Mouse (Mus musculus): ENCODE measurements around the gene Zfp82. TPM values are rescaled to one million over a fixed set of nuclear protein-coding genes. Genes with fewer than 3 reads are reported as not detected.
A peak's percentile ranks its signal among the peaks of the same experiment; 100 is the strongest.

Gene Zfp82
- polyA plus RNA-seq, 1 experiment from 2014 or later, result 3.9 TPM

DNA sequence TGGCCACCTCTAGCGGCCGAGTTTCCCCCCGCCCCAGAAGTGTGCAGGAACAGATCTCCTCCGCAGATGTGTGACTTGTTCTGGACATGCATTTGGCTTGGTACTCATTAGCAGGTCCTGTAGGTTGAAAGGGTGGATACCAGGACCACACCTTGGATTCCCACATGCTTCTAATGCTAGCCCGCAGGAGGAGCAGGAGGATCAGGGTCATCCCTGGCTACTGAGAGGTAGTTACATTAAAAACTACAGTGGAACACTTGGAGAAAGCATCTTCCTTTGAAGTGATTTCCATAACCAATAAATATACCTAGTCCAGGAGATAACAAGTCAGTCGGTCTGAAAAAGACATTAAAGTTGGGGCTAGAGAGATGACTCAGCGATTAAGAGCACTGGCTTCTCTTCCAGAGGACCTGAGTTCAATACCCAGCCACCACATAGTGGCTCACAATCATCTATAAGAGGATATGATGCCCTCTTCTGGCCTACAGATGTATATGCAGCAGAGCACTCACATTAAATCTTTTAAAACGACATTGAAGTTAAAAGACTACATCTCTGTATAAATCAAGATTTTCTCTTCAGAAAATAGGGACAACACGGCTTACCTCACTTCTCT is 18.4 kb upstream of the Zfp82 start:
- WGBS, result 10% methylated on average over 9 of the region's 9 CpGs
- H3K27me3 ChIP-seq, result no peaks in the 10 kb centered on the region
- H3K9me3 ChIP-seq (replicated peaks), result no peaks in the 10 kb centered on the region
- peak overlapping the region; percentile 69 for H3K4me2 ChIP-seq
- no peak for ATAC-seq (replicated peaks; ENCODE audit: low FRiP score)
- peak overlapping the region; percentile 61 for H3K4me3 ChIP-seq (replicated peaks)
- H3K4me1 ChIP-seq, result peaks cover 33% of the 10 kb centered on the region
- no peak overlapping the region for H3K9ac ChIP-seq
- peaks cover 10% of the 10 kb centered on the region for H3K36me3 ChIP-seq
- H3K27ac ChIP-seq, result peak overlapping the region; percentile 81

DNA sequence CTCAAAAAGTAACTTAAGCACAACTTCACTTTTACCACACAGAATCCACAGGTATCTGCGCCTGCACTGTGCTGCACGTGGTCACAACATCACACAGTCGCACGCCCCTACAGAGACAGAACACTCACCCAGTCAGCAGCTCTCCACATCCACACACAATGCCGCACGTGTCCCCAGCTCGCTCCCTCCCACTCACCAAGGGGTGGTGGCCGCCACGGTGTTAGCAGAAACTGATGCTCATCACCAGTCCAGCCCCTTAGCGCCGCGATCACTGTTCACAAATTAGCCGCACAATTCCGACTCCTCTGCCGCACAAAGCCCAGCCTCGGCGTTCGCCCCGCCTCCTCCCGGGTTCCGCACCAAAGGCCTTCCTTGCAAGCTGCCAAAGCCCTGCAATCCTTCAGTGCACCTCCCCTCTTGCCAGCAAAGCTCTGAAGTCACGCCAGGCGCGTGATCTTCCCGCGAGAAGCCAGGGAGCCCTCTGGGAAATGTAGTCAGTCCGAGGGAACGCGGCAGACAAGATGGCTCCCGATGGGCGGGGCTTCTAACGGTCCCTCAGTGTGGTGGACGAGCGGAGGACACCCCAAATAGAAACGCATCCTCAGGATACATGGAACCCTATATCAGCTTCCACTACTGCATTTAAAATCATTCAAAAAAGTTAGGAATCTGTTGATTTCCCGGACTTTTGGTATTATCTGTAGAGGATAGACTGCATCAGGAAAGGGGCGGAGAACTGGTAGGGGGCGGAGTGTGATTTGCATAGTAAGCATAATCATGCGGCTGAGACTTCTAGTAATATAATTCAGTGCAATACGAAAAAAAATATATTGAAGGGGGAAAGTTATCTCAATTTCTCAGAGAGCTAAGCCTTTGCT is 17.6 kb upstream of the Zfp82 start, which contains the start of the genes Gm26920 and Zfp566:
TSS of gene Gm26920 (minus strand) at position 319 of the 878 bp plus-strand sequence.
TSS of gene Zfp566 (minus strand) at position 436 of the 878 bp plus-strand sequence.
- Histone ChIP-seq H3K27me3 (no peaks in the 10 kb centered on the region), H3K9me3 (replicated peaks) (no peaks in the 10 kb centered on the region), H3K4me2 (peak within 1 kb of the TSS; percentile 69), H3K4me3 (replicated peaks) (peak within 1 kb of the TSS; percentile 61), H3K36me3 (peaks cover 17% of the 10 kb centered on the region), H3K9ac (peak within 1 kb of the TSS; percentile 60), H3K4me1 (peaks cover 33% of the 10 kb centered on the region), H3K27ac (peak within 1 kb of the TSS; percentile 81)
- peak; percentile 91 for ATAC-seq (replicated peaks; ENCODE audit: low FRiP score)
- under 1% methylated on average over 40 of the region's 40 CpGs for WGBS

DNA sequence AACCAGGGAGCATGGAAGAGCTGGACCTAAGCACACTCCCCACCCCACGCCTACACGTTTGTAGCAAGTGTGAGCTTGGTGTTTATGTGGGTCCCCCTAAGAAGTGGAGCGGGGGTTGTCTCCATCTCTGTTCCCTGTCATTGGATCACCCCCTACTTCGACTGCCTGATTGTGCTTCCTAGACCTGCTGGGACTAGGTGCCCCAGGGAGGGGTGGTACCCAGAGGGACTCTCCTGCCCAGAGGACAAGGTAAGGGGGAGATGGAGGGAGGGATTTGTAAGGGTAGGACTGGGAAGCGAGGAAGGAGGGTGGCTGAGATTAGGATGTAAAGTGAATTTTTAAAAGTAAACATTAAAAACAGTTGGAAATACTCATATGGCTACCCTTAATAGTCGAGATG is 16.7 kb upstream of the Zfp82 start:
- peak overlapping the region; percentile 60 for H3K9ac ChIP-seq
- H3K27me3 ChIP-seq, result no peaks in the 10 kb centered on the region
- peaks cover 26% of the 10 kb centered on the region for H3K36me3 ChIP-seq
- H3K4me3 ChIP-seq (replicated peaks), result peak overlapping the region; percentile 61
- 13% methylated on average over 6 of the region's 6 CpGs for WGBS
- H3K27ac ChIP-seq, result peak overlapping the region; percentile 81; the same call in 1 of the 2 replicates
- H3K4me2 ChIP-seq, result peak overlapping the region; percentile 69
- ATAC-seq (replicated peaks; ENCODE audit: low FRiP score), result no peak
- H3K4me1 ChIP-seq, result peaks cover 32% of the 10 kb centered on the region
- H3K9me3 ChIP-seq (replicated peaks), result 0 out of 2 replicates have a peak, but pooled peaks cover 3% of the 10 kb centered on the region

DNA sequence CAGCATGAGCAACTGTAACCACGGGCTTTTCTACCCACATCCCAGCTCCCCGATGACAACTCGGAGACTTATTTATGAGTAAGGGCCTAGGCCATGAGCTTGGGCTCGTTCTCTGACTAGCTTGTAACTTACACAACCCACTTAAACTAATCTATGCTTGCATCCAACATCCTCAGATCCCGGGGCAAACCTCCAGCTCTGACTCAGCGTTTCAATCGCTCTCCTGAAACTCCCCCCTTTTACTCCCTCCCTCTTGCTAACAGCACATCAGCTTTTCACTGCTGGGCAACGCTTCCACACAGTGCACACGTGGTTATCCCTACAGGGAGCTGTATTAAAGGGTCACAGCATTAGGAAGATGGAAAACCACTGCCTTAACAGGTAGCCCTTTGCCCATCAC is 13.8 kb upstream of the Zfp82 start:
- Histone ChIP-seq H3K9me3 (replicated peaks) (0 out of 2 replicates have a peak, but pooled peaks cover 3% of the 10 kb centered on the region), H3K4me2 (no peak overlapping the region)
- ATAC-seq (replicated peaks; ENCODE audit: low FRiP score), result no peak

DNA sequence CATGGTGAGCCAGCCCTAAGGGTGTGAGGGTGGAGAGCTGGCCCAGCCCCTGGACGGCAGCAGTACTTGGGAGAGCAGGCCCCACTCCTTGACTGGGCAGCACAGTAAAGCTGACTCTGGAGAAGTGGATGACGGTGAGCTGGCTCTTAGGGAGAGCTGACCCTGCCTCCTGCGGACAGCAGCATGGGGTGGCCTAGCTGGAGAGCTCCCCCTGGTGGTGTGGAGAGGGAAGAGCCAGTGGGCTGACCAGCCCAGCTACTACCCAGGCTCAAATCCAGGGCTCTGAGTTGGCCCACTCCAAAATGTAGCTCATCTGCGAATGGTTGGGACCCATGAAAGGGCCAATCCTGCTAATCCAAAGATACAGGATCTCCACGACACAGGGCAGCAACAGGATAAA is 8.1 kb downstream of the Zfp82 start:
- Histone ChIP-seq H3K27ac (no peak overlapping the region), H3K9me3 (replicated peaks) (no peaks in the 10 kb centered on the region), H3K9ac (no peak overlapping the region), H3K4me2 (no peak overlapping the region), H3K36me3 (peaks cover 66% of the 10 kb centered on the region), H3K4me3 (replicated peaks) (no peak overlapping the region), H3K4me1 (peaks cover 4% of the 10 kb centered on the region; the same call in 1 of the 2 replicates), H3K27me3 (no peaks in the 10 kb centered on the region)
- WGBS, result 83% methylated on average over 5 of the region's 5 CpGs
- no peak for ATAC-seq (replicated peaks; ENCODE audit: low FRiP score)

More for the DNA sequence above, 13.8 kb upstream of the Zfp82 start:
- 85% methylated on average over 9 of the region's 9 CpGs for WGBS
- Histone ChIP-seq H3K9ac (no peak overlapping the region), H3K36me3 (peaks cover 45% of the 10 kb centered on the region), H3K4me1 (peaks cover 26% of the 10 kb centered on the region), H3K27me3 (no peaks in the 10 kb centered on the region), H3K4me3 (replicated peaks) (no peak overlapping the region), H3K27ac (no peak overlapping the region)

DNA sequence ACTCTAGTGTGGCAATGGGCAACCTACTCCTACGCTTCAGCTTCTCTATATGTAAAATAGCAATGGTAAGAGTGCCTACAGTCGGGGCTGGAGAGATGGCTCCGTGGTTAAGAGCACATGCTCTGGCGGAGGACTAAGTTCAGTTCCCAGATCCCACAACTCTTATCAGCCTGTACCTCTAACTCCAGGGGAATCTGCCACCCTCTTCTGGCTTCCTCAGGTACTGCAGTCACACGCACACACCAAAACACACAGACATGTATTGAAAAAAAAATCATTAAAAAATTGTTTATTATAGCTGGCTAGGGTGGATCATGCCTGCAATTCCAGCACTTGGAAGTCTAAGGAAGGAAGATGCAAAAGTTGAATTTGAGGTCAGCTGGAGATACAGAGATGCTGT is 10.2 kb downstream of the Zfp82 start:
- H3K36me3 ChIP-seq, result peaks cover 66% of the 10 kb centered on the region
- H3K27me3 ChIP-seq, result no peaks in the 10 kb centered on the region
- peaks cover 10% of the 10 kb centered on the region for H3K4me1 ChIP-seq
- no peak overlapping the region for H3K4me3 ChIP-seq (replicated peaks)
- WGBS, result 92% methylated on average over 5 of the region's 5 CpGs
- H3K4me2 ChIP-seq, result no peak overlapping the region
- H3K9ac ChIP-seq, result no peak overlapping the region
- ATAC-seq (replicated peaks; ENCODE audit: low FRiP score), result no peak
- no peak overlapping the region for H3K27ac ChIP-seq
- no peaks in the 10 kb centered on the region for H3K9me3 ChIP-seq (replicated peaks)

DNA sequence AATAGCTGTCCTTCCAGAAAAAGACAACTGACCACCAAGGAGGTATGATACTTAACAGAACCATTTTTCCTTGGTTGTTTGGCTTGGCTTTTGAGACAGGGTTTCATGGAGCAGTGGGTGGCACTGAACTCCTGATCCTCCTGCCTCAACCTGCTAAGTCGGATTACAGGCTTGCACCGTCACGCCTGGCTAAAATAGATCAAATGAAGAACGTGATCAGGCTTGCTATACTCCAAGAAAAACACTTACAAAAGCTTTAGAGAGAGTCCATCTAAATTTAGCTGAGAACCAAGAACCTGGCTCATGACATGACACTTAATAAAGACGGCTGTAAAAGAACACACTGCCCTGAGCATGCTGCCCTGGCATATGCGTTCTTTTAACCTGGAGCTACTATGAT is 12.4 kb downstream of the Zfp82 start:
- H3K27ac ChIP-seq, result no peak overlapping the region
- H3K9ac ChIP-seq, result no peak overlapping the region
- no peak overlapping the region for H3K4me3 ChIP-seq (replicated peaks)
- no peaks in the 10 kb centered on the region for H3K27me3 ChIP-seq
- H3K4me1 ChIP-seq, result peaks cover 10% of the 10 kb centered on the region
- 41% methylated on average over 6 of the region's 6 CpGs for WGBS
- no peak for ATAC-seq (replicated peaks; ENCODE audit: low FRiP score)
- H3K36me3 ChIP-seq, result peaks cover 72% of the 10 kb centered on the region
- no peak overlapping the region for H3K4me2 ChIP-seq
- no peaks in the 10 kb centered on the region for H3K9me3 ChIP-seq (replicated peaks)

DNA sequence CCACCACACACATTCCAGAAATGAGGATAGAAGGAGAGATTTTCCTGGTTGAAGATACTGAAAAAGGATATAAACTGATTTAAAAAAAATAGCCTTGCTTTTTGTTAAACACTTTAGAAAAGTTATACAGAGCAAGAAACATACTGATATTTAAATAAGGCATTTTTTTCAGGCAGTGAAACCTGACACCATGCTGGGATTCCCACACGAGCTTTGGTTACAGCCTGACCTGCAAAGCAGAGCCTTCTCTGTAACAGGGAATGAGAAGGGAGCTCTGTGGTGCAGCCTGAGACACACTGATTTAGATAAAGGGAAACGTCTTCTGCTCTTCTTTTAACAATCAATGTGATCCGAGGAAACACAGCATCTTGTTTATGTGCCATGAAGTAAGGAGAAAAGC is 19.1 kb downstream of the Zfp82 start:
- Histone ChIP-seq H3K4me2 (no peak overlapping the region), H3K27me3 (no peaks in the 10 kb centered on the region), H3K4me3 (replicated peaks) (no peak overlapping the region), H3K27ac (peak overlapping the region; percentile 37; the same call in 1 of the 2 replicates), H3K4me1 (peaks cover 16% of the 10 kb centered on the region), H3K9ac (no peak overlapping the region), H3K9me3 (replicated peaks) (no peaks in the 10 kb centered on the region), H3K36me3 (peaks cover 30% of the 10 kb centered on the region)
- WGBS, result 6% methylated on average over 3 of the region's 3 CpGs
- no peak for ATAC-seq (replicated peaks; ENCODE audit: low FRiP score)

DNA sequence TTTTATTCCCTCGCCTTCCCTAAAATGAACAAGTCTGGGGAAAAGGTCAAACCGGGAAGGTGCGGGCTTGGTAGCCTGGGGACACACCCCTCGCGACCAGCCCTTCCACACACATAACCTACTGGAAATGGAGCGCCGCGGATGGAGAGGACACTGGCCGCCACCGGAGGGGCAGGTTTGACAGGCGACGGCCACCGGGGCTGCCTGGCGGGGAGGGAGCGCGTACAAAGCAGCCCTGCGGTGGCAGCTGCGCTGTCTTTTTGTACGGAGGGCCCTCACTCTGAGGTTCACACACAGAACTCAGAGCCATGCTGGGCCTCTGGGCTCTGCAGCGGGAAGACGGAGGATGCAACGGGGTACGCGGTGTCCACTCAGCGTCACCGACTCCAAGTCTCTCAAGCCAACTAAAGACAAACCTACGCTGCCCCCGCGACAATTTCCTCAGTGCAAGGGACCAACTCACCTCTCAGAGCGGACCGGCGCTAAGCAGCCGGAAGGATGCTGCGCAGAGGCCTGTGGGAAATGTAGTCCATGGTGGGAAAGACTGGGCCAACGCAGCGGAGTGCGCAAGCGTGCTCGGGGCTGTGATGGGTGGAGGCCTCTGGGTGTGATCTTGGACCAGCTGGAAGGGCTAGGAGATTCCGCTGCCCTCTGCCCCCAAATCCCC is 21.7 kb downstream of the Zfp82 start, which contains the start of gene Zfp14:
TSS of gene Zfp14 (minus strand) at position 499 of the 667 bp plus-strand sequence.
- WGBS, result 0% methylated on average over 40 of the region's 40 CpGs
- H3K36me3 ChIP-seq, result peaks cover 11% of the 10 kb centered on the region
- H3K9me3 ChIP-seq (replicated peaks), result no peaks in the 10 kb centered on the region
- peaks cover 16% of the 10 kb centered on the region for H3K4me1 ChIP-seq
- H3K27me3 ChIP-seq, result no peaks in the 10 kb centered on the region
- H3K4me3 ChIP-seq (replicated peaks), result peak within 1 kb of the TSS; percentile 72
- H3K4me2 ChIP-seq, result peak within 1 kb of the TSS; percentile 87
- H3K9ac ChIP-seq, result peak within 1 kb of the TSS; percentile 63
- peak within 1 kb of the TSS; percentile 86 for H3K27ac ChIP-seq
- peak; percentile 99 for ATAC-seq (replicated peaks; ENCODE audit: low FRiP score)

DNA sequence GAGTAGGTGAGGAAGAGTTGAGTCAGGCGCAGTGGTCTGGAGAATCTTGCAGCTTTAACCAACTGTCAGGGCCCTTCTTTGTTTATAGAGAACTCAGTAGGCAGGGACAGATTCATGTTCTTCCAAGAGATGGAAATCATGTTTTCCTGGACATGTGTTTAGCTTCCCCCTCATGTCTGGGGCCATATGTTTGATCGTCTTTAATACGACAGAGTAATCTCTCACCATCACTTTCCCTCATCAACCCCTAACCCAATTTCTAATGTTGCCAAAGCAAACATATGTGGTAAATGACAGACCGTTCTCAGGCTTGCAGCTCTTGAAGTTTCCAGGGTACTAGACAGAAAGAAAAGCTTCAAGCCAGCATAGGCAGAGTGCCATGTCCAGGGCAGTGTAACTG is 24.6 kb downstream of the Zfp82 start:
- H3K4me2 ChIP-seq, result no peak overlapping the region
- peaks cover 19% of the 10 kb centered on the region for H3K4me1 ChIP-seq
- no peaks in the 10 kb centered on the region for H3K27me3 ChIP-seq
- ATAC-seq (replicated peaks; ENCODE audit: low FRiP score), result no peak
- 84% methylated on average over 4 of the region's 4 CpGs for WGBS
- no peak overlapping the region for H3K9ac ChIP-seq
- H3K4me3 ChIP-seq (replicated peaks), result no peak overlapping the region
- H3K36me3 ChIP-seq, result no peaks in the 10 kb centered on the region
- H3K27ac ChIP-seq, result no peak overlapping the region
- no peaks in the 10 kb centered on the region for H3K9me3 ChIP-seq (replicated peaks)

DNA sequence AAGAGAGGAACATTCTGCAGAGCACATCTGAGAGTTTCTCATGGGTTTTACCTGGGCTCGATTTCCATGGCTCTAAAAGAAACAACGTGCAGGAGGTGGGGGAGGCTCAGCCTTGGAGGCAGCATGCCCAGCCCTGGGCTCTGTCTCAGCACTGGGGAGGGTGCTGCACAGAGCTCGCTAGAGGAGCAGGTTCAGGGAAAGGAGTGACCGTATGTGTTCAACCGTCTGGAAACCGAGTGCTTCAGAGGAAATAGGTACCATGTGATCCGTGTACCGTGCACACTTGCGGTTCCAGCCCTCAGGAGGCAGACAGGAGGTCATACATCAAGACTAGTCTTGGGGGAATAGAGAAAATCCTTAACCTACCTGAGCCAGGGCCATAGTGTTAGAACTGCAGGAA is 28.3 kb downstream of the Zfp82 start:
- H3K4me2 ChIP-seq, result 0 out of 2 replicates have a peak overlapping the region, but pooled peaks have one; percentile 13
- H3K4me3 ChIP-seq (replicated peaks), result no peak overlapping the region
- peak; percentile 90 for ATAC-seq (replicated peaks; ENCODE audit: low FRiP score)
- H3K27me3 ChIP-seq, result no peaks in the 10 kb centered on the region
- no peaks in the 10 kb centered on the region for H3K9me3 ChIP-seq (replicated peaks)
- H3K4me1 ChIP-seq, result peaks cover 5% of the 10 kb centered on the region
- H3K27ac ChIP-seq, result no peak overlapping the region
- H3K9ac ChIP-seq, result no peak overlapping the region
- 26% methylated on average over 9 of the region's 9 CpGs for WGBS
- H3K36me3 ChIP-seq, result no peaks in the 10 kb centered on the region
